Mouse (Mus musculus) B cell, adult (primary cell): ENCODE data around the gene Otulinl. TPM values are rescaled to one million over a fixed set of nuclear protein-coding genes. Genes with fewer than 3 reads are reported as not detected.

Source experiments
- total RNA-seq: library from RNA; stranded (reverse); gene quantifications from 4 replicates; pipeline ENCODE4 v1.2.4, GENCODE M21; 2023; ENCODE audit not compliant: inconsistent age

The Otulinl gene
- 19.3 to 24.5 TPM (median 21.3 TPM) in 4 replicates for total RNA-seq

DNA sequence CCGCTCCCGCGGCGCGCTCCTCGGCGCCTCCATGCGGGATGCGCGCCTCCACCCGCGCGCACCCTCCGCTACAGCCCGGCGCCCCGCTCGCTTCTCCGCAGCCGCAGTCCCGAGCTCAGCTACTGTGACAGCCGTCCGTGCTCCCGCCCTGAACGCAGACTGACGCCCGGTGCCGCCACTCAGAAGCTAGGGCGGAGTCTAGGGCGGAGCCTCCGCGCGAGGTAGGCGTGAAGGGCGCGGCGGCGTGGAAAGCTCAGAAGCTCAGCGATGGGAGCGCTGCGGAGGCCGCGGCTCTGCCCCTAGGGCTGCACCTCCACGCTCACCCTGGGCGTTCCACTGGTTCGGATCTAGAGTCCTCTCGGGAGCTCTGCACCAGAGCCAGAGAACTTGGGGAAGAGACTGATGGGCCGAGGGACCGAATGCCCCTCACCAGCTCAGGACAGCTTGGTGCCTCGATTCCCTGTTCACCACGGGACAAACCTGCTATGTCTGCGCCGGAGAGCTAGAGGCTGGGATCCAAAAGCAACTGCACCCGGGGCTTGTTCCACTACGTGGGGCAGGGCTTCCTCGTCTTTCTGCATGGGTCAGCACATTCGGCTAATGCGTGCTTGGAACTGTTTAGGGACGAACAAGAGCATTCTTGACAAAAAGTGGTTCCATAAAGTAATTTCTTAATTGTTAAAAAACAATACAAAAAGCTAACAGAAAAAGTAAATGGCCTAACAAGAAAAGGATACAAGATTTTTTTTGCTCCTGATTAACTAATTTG is at the start of gene Otulinl:
Gene Otulinl (minus strand): TSS at position 161 of the 769 bp plus-strand sequence.

DNA sequence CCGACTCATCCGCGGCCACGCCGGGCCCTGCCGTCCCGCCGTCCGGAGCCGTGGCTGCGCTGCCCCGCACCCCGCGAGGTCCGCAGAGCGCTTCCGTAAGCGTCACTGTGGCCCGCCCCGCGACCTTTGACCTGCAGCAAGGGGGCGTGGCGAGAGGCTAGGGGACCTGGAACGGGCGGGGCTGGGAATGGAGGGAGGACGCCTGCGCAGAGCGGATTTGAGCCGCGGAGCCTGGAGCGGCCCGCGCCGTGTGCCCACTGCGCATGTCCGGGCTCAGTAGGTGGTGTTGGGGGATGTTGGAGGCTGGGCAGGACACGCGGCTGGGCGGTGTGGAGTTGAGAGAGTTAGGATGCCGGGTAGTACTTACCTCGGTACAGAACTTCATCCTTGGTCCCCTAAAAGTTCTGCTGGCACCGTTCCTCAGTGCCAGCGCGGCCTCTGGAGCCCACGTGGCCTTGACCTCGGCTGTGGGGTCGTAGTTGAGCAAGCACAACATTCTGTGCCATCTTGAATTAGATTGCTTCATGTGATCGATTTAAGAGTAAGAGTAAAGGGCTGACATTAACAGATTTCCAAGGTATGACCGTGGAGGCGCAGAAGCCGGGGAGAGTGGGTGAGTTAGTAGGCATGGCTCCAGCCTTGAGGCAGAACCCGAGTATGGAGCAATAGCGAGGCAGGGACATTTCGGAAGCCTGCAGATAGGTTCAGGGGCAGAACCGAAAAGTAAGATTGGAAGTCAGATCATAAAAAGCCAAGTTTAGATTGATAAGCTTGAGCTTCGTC is 50.6 kb downstream of the Otulinl start, which contains the start of gene Otulin:
Gene Otulin (minus strand): TSS at position 93 of the 783 bp plus-strand sequence.

Other genes with a start within 250 kb of the Otulinl start
- 4.7 to 6.4 TPM (median 5.8 TPM) in 4 replicates for gene Ank, start 214.9 kb downstream of the Otulinl start, total RNA-seq
- gene Otulin, start 50.9 kb downstream of the Otulinl start, total RNA-seq: 115 to 131 TPM (median 126 TPM) in 4 replicates